Comparison of ENCODE assay signal across 8 mouse cellular contexts in genomic region chr15:83727626-83728025, GRCm38 (mm10). TPM values are rescaled to one million over a fixed set of nuclear protein-coding genes. Genes with fewer than 3 reads are reported as not detected.
A peak's percentile ranks its signal among the peaks of the same experiment; 100 is the strongest.
DNase-seq lines count a peak whose midpoint lies in the region; ATAC-seq and TF ChIP-seq lines count a peak whose summit lies in the region.

No protein-coding gene starts in this region.

- ATAC-seq in heart, embryonic 11.5 days (replicated peaks; ENCODE audit: insufficient number of reproducible peaks, low FRiP score, low TSS enrichment), result no peak

- TF ChIP-seq CTCF in heart, adult 2 months (IDR thresholded peaks at IDR 0.05), result peak; percentile 84

- no peaks in the 10 kb centered on the region for H3K36me3 ChIP-seq in heart, adult 2 months (ENCODE audit: control insufficient read depth, insufficient read depth, low read length)
- H3K36me3 ChIP-seq in heart, embryonic 11.5 days (ENCODE audit: control insufficient read depth, insufficient read depth, low read length), result no peaks in the 10 kb centered on the region

- no peak overlapping the region for H3K27ac ChIP-seq in heart, adult 2 months
- no peak overlapping the region for H3K27ac ChIP-seq in heart, embryonic 11.5 days (ENCODE audit: low read depth, low read length)

- peak; percentile 41 to 70 for DNase-seq in heart, adult 2 months
- DNase-seq in 3T3-L1 (ENCODE audit: low read depth, low spot score) (peak; percentile 64), ZHBTc4 (ENCODE audit: low read depth, low spot score) (peak; percentile 57)
- DNase-seq in embryo, embryonic 11 days, result peak; percentile 86
- peak; percentile 66 to 82 for DNase-seq in kidney, postnatal 25 days
- peak; percentile 43 for DNase-seq in ovary, postnatal 14 days (ENCODE audit: low spot score)
- DNase-seq in yolk sac, embryonic 10.5 days (ENCODE audit: low spot score), result peak; percentile 32

- H3K4me1 ChIP-seq in heart, adult 2 months (ENCODE audit: control insufficient read depth, insufficient read depth, low read length), result no peaks in the 10 kb centered on the region
- peaks cover 11% of the 10 kb centered on the region for H3K4me1 ChIP-seq in heart, embryonic 11.5 days (ENCODE audit: control insufficient read depth, insufficient read depth, low read length)

- 31% methylated on average over 3 of the region's 3 CpGs for WGBS in heart, adult 2 months
- WGBS in heart, embryonic 11.5 days (ENCODE audit: insufficient replicate concordance), result 23% methylated on average over 3 of the region's 3 CpGs

- TF ChIP-seq POLR2A in heart, adult 2 months (IDR thresholded peaks at IDR 0.05; ENCODE audit: insufficient read depth, low read depth, low read length), result no peak

- H3K79me2 ChIP-seq in heart, adult 2 months (replicated peaks; ENCODE audit: control insufficient read depth, insufficient read depth, low read length), result no peaks in the 10 kb centered on the region

- H3K9ac ChIP-seq in heart, adult 2 months (ENCODE audit: low read depth, low read length), result no peak overlapping the region
- no peak overlapping the region for H3K9ac ChIP-seq in heart, embryonic 11.5 days (ENCODE audit: low read depth, low read length)

- intact Hi-C loops in heart, adult 2 months (cut with DNase I), result loop anchor here (1.0 kb wide), 1 partner anchor 63 kb away; no protein-coding TSS in a partner anchor

- H3K4me2 ChIP-seq in heart, embryonic 11.5 days, result no peak overlapping the region

- no peak overlapping the region for H3K4me3 ChIP-seq in heart, adult 2 months
- H3K4me3 ChIP-seq in heart, embryonic 11.5 days (ENCODE audit: low read depth, low read length), result no peak overlapping the region

- no peaks in the 10 kb centered on the region for H3K9me3 ChIP-seq in heart, embryonic 11.5 days (replicated peaks; ENCODE audit: control insufficient read depth, low read length)

- H3K27me3 ChIP-seq in heart, adult 2 months (ENCODE audit: control insufficient read depth, insufficient read depth, low read length), result peaks cover 2% of the 10 kb centered on the region
- peaks cover 46% of the 10 kb centered on the region for H3K27me3 ChIP-seq in heart, embryonic 11.5 days (ENCODE audit: control insufficient read depth, insufficient read depth, low read length)

- TF ChIP-seq EP300 in heart, adult 2 months (IDR thresholded peaks at IDR 0.05; ENCODE audit: insufficient read depth, low read depth, low read length), result 0 out of 2 replicates have a peak, but pooled peaks have one; percentile 25

RNA-seq across cellular contexts. Expression of gene Scube1, which starts 2.8 kb away (rescaled TPM):
- total RNA-seq in heart, adult 2 months (2021), result 1 to 10 TPM in 1 of 2 experiments, under 1 TPM in 1; 0.65 to 1.3 TPM
- 2.2 and 3.0 TPM in 2 replicates for polyA plus RNA-seq in heart, adult 2 months (2012; rRNA removed)
- 9.3 and 10.2 TPM in 2 replicates for polyA plus RNA-seq in heart, embryonic 11.5 days (2014; fragmentation: Nextera tagmentation; extraction: Ambion mirVana)

RNA-seq across cellular contexts. Expression of gene Mpped1, which starts 51.6 kb away (rescaled TPM):
- not detected for total RNA-seq in heart, adult 2 months (2021)
- not detected in 2 replicates for polyA plus RNA-seq in heart, adult 2 months (2012; rRNA removed)
- polyA plus RNA-seq in heart, embryonic 11.5 days (2014; fragmentation: Nextera tagmentation; extraction: Ambion mirVana), result 0.11 and 0.27 TPM in 2 replicates

Comparison
In these comparisons a context has a peak if more than half of its experiments do, and no peak if none do; other contexts are left out.
1. DNase-seq: peak in every context shown above with its lines; median percentile 86 in embryo, embryonic 11 days; 74 in kidney, postnatal 25 days; 64 in 3T3-L1; 57 in ZHBTc4; 56 in heart, adult 2 months; 43 in ovary, postnatal 14 days; 32 in yolk sac, embryonic 10.5 days.